Mouse (Mus musculus) CD4-positive helper T cell, adult 2 months (primary cell): ENCODE measurements at regions not wholly inside any gene's neighbourhood (a gene's known extent, or its start where the extent isn't known, plus 50 kb on each side); places are given as distances from the start of the nearest gene placed in this dataset.
A peak's percentile ranks its signal among the peaks of the same experiment; 100 is the strongest.

Experiments
- DNase-seq: peaks from one replicate; pipeline ENCODE4 v3.0.0-alpha.2; 2012; ENCODE audit warnings: low read depth, missing footprints, low spot score

DNA sequence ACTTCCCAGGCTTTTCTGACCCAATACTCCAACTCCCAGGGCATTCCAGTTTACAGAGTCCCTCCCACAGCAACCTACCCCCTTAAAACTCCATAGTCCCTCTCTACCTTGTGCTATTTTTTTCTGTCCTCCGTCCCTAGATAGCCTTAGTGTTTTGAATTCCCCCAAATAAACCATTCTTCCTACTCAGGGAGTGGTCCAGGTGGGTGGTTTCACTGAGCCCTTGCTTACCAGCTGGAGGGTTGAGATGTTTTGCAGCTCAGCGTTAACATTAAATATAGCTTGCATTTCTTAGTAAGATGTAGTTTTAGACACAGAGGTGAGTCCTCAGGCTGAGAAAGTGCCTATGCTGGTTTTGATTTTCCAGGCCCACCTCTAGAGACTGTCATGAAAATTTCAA is 313.0 kb downstream of the Bmper start:
- DNase-seq, result no peak

DNA sequence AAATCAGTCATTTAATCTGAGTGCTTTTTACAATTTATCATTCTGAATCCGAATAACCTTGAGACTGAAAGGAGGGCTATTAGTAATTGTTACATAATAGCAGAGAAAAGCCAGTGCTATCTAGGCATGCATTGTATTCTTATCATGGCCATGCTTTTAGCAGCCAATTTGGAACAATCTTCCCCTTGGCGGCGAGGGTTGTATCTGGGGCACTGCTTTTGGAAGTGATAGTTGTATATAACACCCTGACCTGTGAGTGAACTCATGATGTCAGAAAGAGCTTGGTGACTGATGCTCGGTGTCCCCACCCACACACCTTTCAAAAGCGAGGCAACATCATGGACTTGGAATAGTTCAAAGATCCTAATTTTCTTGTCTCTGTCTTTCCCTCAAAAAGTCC is 315.2 kb downstream of the Bmper start:
- no peak for DNase-seq

DNA sequence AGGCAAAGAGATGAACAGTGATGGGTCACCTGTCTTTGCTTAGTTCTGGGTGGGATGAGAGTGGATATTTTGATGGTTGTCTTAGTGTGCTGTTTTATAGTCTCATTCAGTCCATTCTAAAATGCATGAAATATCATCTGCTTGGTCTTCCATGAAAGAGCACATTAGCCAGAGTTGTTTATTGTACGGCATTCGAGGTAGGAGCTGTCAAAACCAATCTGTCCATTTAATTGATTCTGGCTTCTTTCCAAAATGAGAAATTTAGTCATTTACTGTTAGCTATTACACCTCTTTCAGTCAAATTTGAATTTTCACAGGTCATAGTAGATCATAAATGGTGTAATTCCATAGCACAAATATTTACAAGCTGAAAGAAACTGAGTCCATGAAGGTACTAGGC is 328.8 kb downstream of the Bmper start:
- no peak for DNase-seq

- no peak for DNase-seq
These were observed 330.9 kb downstream of the Bmper start for GRCm38 (mm10) chr9:23553766-23554165.

DNA sequence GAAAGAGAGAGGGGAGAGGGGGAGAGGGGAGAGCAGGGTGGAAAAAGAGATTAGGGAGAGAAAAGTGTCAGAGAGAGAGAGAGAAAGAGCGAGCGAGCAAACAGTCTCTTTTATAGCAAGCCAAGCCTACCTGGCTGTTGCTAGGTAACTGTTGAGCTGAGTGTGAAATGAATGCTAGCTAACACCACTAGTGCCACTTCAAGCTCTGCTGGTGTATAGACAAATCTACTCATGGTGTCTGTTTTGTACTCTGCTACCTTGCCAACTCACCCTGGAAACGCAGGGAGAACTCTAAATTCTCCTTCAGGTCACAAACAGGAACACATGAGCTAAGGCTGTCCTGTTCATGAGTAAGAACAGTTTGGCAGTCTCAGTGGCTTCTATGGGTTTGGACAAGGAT is 334.7 kb downstream of the Bmper start:
- DNase-seq, result no peak

- no peak for DNase-seq
These were observed 339.0 kb downstream of the Bmper start for GRCm38 (mm10) chr9:23561924-23562323.

DNA sequence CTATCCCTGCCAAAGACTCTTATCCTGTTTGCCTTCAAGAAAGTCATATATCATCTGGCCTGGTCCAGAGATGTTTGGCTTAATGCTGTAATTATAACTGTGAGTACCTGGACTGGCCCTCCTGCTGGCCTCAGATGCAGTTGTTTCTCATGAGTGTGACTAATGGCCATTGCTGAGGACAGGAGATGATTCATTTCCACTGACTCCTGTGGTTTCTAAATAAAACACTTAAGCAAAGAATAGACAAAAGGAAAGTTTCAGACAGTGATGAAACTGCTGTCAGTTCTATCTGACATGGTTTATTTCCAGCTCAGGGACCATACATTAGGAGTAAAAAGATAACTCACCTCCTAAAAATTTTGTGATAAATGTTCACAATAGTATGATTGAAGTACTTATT is 344.2 kb downstream of the Bmper start:
- no peak for DNase-seq

- no peak for DNase-seq
These were observed 347.3 kb downstream of the Bmper start for GRCm38 (mm10) chr9:23570150-23570549.

- no peak for DNase-seq
These were observed 353.4 kb downstream of the Bmper start for GRCm38 (mm10) chr9:23576314-23576713.

GRCm38 (mm10) chr9:23580155-23580554 is 357.3 kb downstream of the Bmper start:
- DNase-seq, result no peak

GRCm38 (mm10) chr9:23581039-23581606 is 358.2 kb downstream of the Bmper start:
- peak; percentile 10 for DNase-seq

- no peak for DNase-seq
These were observed 361.7 kb downstream of the Bmper start for GRCm38 (mm10) chr9:23584561-23584960.

DNA sequence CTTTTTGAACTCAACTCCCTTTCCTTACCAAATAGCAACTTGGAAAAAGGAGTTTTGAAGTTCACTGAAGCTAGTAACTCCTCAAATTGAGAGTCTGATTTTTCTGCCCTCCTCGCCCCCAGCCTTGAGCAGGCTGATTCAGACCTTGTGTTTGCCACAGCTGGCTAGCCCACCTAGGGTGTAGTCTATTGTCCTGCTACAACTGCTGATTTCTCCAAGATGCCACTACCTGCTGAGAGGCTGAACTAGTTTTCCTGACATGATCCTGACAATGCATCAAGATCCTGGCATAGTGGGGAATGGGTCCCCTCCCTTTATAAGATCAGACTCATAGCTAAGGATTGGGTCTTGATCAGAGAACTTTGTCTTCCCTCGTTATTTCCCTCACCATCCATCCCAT is 366.1 kb downstream of the Bmper start:
- no peak for DNase-seq

DNA sequence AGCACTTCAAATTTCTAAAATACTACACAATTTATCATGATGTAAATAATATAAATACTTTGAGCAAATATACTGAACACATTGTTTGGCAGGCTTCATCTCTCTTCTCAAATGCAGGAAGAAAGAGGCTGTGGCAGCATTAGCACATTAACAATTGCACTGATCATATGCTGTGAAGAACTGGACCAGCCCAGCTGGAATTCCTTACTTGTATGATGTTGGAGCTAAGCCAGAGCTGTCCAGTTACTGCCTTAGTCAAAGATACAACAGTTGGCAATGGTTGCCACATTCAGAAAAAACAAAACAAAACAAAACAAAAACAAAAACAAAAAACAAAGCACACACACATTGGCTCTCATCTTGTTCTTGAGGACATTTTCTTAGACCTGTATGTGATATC is 369.0 kb downstream of the Bmper start:
- no peak for DNase-seq

DNA sequence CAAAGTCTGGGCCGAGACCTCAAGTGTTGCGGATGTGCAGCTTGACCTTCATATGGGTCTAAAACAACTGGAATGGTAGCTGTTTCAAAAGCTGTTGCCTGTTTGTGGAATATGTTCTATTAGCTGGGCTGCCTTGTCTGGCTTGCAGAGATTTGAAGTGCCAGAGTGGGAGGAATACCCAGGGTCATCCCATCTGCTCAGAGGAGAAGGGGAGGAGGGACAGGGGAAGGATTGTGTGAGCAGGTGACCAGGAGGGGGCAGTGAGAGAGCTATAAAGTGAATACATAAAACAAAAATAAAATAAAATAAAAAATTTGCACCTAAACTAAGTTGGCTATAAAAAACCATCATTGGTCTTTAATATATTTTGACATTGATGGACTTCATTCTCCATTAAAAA is 377.7 kb downstream of the Bmper start:
- no peak for DNase-seq
